Mouse (Mus musculus) C2C12 (cell line): Measurements from ENCODE around the gene Sertad2.

Experiments used
- CTCF ChIP-seq: IDR thresholded peaks from one replicate; pipeline ENCODE4 v1.5.1; 2011; ENCODE audit not compliant: control insufficient read depth, insufficient read depth, insufficient read length
- MYOD1 ChIP-seq: IDR thresholded peaks from one replicate; pipeline ENCODE4 v1.6.1; 2011; ENCODE audit warnings: low read depth; ENCODE audit not compliant: control insufficient read depth, insufficient read length

DNA sequence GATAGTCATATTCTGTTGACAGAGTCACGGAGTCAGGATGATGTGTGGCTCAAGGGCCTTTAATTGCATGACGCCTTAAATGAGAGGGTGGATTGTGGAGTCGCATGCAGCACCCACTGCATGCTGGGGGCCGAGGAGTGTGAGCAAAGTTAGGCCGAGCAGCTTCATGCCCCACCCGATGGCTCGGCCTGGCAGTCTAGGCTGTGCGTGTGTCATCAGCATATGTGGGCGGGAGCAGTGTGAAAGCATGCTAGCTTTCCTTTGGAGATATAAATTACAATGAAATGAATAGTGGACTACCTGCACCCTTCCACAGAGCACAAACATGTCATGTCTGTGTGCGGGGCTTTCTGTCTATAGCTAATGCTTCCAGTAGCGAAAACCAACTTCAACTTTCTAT lies 65.4 kb downstream of the Sertad2 start:
- TF ChIP-seq CTCF: no peak
- no peak for TF ChIP-seq MYOD1
